Mouse (Mus musculus) heart, postnatal 0 days (tissue): ENCODE data around the gene Erlin1. TPM values are rescaled to one million over a fixed set of nuclear protein-coding genes. Genes with fewer than 3 reads are reported as not detected.

Experiments used
- ATAC-seq: fragments of 200-750 bp; cut with Nextera tagmentation; 2 replicates; pipeline ENCODE4 v1.8.0; 2017; ENCODE audit warnings: low read depth, moderate number of reproducible peaks, moderate library complexity; ENCODE audit not compliant: insufficient read depth
- DNase-seq: peaks from one replicate; pipeline ENCODE4 v3.0.0-alpha.2; 2016; ENCODE audit warnings: low spot score
- H3K27ac ChIP-seq: fragments of 300-500 bp; sonication (generic); 2 replicates; pipeline ENCODE4 v1.5.1; 2014; ENCODE audit warnings: low read depth, mild to moderate bottlenecking
- H3K27me3 ChIP-seq: fragments of 300-500 bp; sonication (generic); 2 replicates; pipeline ENCODE4 v1.6.1; 2014; ENCODE audit warnings: low read length, mixed read lengths; ENCODE audit not compliant: control insufficient read depth, insufficient read depth
- H3K36me3 ChIP-seq: fragments of 300-500 bp; sonication (generic); replicated peaks from 2 replicates; pipeline ENCODE4 v1.6.1; 2014; ENCODE audit warnings: low read length, mixed read lengths; ENCODE audit not compliant: control insufficient read depth, insufficient read depth
- H3K4me1 ChIP-seq: fragments of 300-500 bp; sonication (generic); 2 replicates; pipeline ENCODE4 v1.6.1; 2014; ENCODE audit warnings: antibody characterized with exemption; ENCODE audit not compliant: control insufficient read depth, insufficient read depth
- H3K4me2 ChIP-seq: fragments of 300-500 bp; sonication (generic); 2 replicates; pipeline ENCODE4 v1.6.1; 2014; ENCODE audit warnings: low read depth, mild to moderate bottlenecking, low read length, moderate library complexity
- H3K4me3 ChIP-seq: fragments of 300-500 bp; sonication (generic); 2 replicates; pipeline ENCODE4 v1.5.1; 2014; ENCODE audit warnings: low read depth, low read length
- H3K9ac ChIP-seq: fragments of 300-500 bp; sonication (generic); replicated peaks from 2 replicates; pipeline ENCODE4 v1.6.1; 2014; ENCODE audit warnings: low read depth, low read length, mixed read lengths
- H3K9me3 ChIP-seq: fragments of 300-500 bp; sonication (generic); replicated peaks from 2 replicates; pipeline ENCODE4 v1.6.1; 2016; ENCODE audit warnings: low read length; ENCODE audit not compliant: control insufficient read depth
- CTCF ChIP-seq: IDR thresholded peaks from 2 replicates; pipeline ENCODE4 v1.5.1; 2016; ENCODE audit warnings: antibody characterized with exemption, control low read depth, low read depth
- EP300 ChIP-seq: IDR thresholded peaks from 2 replicates; pipeline ENCODE4 v1.6.1; 2016; ENCODE audit warnings: antibody characterized with exemption, low read depth
- WGBS: fragments of 180-500 bp; shearing (Covaris S2); extraction: QIAGEN DNeasy Blood & Tissue Kit; methylation state at CpG from one replicate; pipeline ENCODE4 v1.1.7; 2014; 5-methylcytosine and 5-hydroxymethylcytosine counted together
- polyA plus RNA-seq: library from polyadenylated mRNA; unstranded; fragments of >200 nt; fragmentation: Nextera tagmentation; extraction: Ambion mirVana; gene quantifications from 2 replicates; pipeline ENCODE4 v1.2.1, GENCODE M21; 2015
- total RNA-seq: library from RNA; depleted of rRNA; stranded (reverse); fragments of >200 nt; gene quantifications from 2 replicates; pipeline ENCODE4 v1.2.3, GENCODE M21; 2014; ENCODE audit warnings: low replicate concordance

The Erlin1 gene
- total and polyA plus RNA-seq, 2 experiments from 2014 or later, result 3.4 to 6.1 TPM

- H3K36me3 ChIP-seq, result peaks cover 39% of the 10 kb centered on the region
- WGBS, result 70% methylated on average over 3 of the region's 3 CpGs
- DNase-seq, result no peak
- no peak for TF ChIP-seq EP300
- no peak for TF ChIP-seq CTCF
- H3K9me3 ChIP-seq, result no peaks in the 10 kb centered on the region
- ATAC-seq, result no peak
- no peaks in the 10 kb centered on the region for H3K27me3 ChIP-seq
- no peak overlapping the region for H3K9ac ChIP-seq
- H3K4me3 ChIP-seq, result no peak overlapping the region
- no peak overlapping the region for H3K27ac ChIP-seq
- no peaks in the 10 kb centered on the region for H3K4me1 ChIP-seq
- H3K4me2 ChIP-seq, result no peak overlapping the region
Measured at GRCm38 (mm10) chr19:44060226-44060625, 9.4 kb downstream of the Erlin1 start.

DNA sequence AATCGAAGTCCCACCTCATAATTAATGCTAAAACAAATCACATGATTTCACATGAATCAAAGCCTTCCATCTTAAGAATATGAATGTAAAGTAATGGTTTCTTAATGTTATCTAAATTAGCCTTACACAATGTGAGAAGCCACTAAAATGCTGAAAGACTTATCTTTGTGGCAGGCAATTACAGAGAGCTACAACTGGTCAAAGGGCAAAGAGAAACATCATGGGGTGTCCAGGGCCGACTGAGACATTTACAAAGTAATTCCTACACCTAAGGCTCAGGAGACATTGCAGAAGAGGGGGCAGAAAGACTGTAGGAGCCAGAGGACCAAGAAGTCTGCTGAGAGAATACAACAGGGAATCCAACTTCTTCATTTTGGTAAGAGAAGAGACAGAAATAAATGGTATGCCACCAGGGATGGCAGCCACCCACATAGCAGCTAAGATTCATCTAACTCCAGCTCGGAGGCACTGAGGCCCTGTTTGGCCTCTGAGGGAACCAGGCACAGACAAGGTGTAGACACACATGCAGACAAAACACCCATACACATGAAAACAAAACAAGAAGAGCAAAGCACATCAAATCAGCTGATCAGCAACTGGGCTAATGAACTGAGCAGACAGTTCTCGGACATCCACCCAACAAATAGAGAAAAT is 14.3 kb downstream of the Erlin1 start:
- 74% methylated on average over 4 of the region's 4 CpGs for WGBS
- Histone ChIP-seq H3K4me2 (no peak overlapping the region), H3K9me3 (no peaks in the 10 kb centered on the region), H3K36me3 (peaks cover 31% of the 10 kb centered on the region), H3K4me3 (no peak overlapping the region), H3K27me3 (no peaks in the 10 kb centered on the region), H3K27ac (no peak overlapping the region), H3K4me1 (no peaks in the 10 kb centered on the region), H3K9ac (no peak overlapping the region)
- no peak for ATAC-seq
- TF ChIP-seq EP300, result no peak
- no peak for TF ChIP-seq CTCF
- no peak for DNase-seq

GRCm38 (mm10) chr19:44050388-44050787 is 19.2 kb downstream of the Erlin1 start:
- WGBS, result 71% methylated on average over 4 of the region's 4 CpGs
- no peak overlapping the region for H3K27ac ChIP-seq
- no peaks in the 10 kb centered on the region for H3K9me3 ChIP-seq
- ATAC-seq (no peak), DNase-seq (no peak)
- H3K36me3 ChIP-seq, result peaks cover 33% of the 10 kb centered on the region
- H3K4me2 ChIP-seq, result no peak overlapping the region
- no peak for TF ChIP-seq EP300
- TF ChIP-seq CTCF, result no peak
- H3K27me3 ChIP-seq, result no peaks in the 10 kb centered on the region
- no peak overlapping the region for H3K9ac ChIP-seq
- no peaks in the 10 kb centered on the region for H3K4me1 ChIP-seq
- no peak overlapping the region for H3K4me3 ChIP-seq

DNA sequence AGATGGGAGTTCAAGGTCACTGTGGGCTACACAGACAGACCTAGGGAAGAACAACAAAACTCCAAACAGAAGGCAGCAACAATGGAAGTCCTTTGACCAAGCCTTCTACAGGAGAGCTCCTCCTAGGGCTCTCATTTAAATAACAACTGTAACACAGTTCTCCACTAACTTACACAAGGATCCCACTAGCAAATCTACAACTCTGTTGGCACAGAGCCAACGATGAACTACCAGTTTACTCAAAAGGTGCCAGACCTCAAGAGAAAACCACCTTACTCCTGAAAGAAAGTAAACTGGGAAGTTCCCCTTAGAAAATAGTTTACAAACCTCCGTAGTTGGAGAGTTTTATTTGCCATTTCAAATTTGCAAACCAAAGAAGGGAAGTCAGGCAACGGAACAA is 20.3 kb downstream of the Erlin1 start:
- H3K27ac ChIP-seq, result no peak overlapping the region
- TF ChIP-seq EP300 (no peak), CTCF (no peak)
- no peak for DNase-seq
- no peak overlapping the region for H3K9ac ChIP-seq
- no peaks in the 10 kb centered on the region for H3K4me1 ChIP-seq
- no peaks in the 10 kb centered on the region for H3K27me3 ChIP-seq
- WGBS, result 75% methylated on average over 3 of the region's 3 CpGs
- no peak overlapping the region for H3K4me3 ChIP-seq
- H3K9me3 ChIP-seq, result no peaks in the 10 kb centered on the region
- H3K4me2 ChIP-seq, result no peak overlapping the region
- peaks cover 34% of the 10 kb centered on the region for H3K36me3 ChIP-seq
- no peak for ATAC-seq

GRCm38 (mm10) chr19:44045847-44046246 is 23.7 kb downstream of the Erlin1 start:
- H3K4me3 ChIP-seq, result no peak overlapping the region
- ATAC-seq (no peak), DNase-seq (no peak)
- H3K4me2 ChIP-seq, result no peak overlapping the region
- peaks cover 23% of the 10 kb centered on the region for H3K36me3 ChIP-seq
- 72% methylated on average over 3 of the region's 3 CpGs for WGBS
- H3K9ac ChIP-seq, result no peak overlapping the region
- H3K27me3 ChIP-seq, result no peaks in the 10 kb centered on the region
- no peak overlapping the region for H3K27ac ChIP-seq
- TF ChIP-seq EP300 (no peak), CTCF (no peak)
- no peaks in the 10 kb centered on the region for H3K9me3 ChIP-seq
- no peaks in the 10 kb centered on the region for H3K4me1 ChIP-seq

DNA sequence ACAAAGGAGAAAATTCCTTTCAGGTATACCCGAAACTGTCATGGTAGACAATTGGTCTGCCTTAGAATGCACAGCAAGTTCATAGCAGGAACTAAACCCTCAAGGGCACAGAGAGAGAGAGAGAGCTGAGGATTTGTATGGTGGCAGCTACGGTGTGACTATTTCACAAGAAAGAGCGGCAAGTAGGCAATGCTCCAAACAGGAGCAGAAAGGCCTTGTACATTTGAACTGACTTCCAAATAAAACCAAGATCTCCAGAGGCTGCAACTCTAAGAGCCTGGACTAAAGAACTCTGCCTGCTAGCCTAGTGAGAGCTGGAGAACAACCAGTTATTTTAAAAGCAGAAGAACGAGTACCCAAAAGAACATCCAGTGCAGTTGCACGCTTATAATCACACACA is 27.5 kb downstream of the Erlin1 start:
- H3K27me3 ChIP-seq, result no peaks in the 10 kb centered on the region
- WGBS, result 77% methylated on average over 5 of the region's 5 CpGs
- H3K4me2 ChIP-seq, result no peak overlapping the region
- no peak for ATAC-seq
- peaks cover 48% of the 10 kb centered on the region for H3K36me3 ChIP-seq
- H3K9ac ChIP-seq, result no peak overlapping the region
- H3K9me3 ChIP-seq, result no peaks in the 10 kb centered on the region
- no peak overlapping the region for H3K4me3 ChIP-seq
- no peak for DNase-seq
- TF ChIP-seq EP300 (no peak), CTCF (no peak)
- H3K27ac ChIP-seq, result no peak overlapping the region
- H3K4me1 ChIP-seq, result no peaks in the 10 kb centered on the region
